Mouse (Mus musculus) CH12.LX (cell line): ENCODE measurements around the gene Rabep1.

Experiments used
- TCF12 ChIP-seq: IDR thresholded peaks from 2 replicates; pipeline ENCODE4 v1.6.1; 2014; ENCODE audit warnings: low read depth, mild to moderate bottlenecking, inconsistent platforms, low read length, improper control_type of control experiment
- ZC3H11A ChIP-seq: IDR thresholded peaks from 2 replicates; pipeline ENCODE4 v1.6.1; 2012; ENCODE audit warnings: low read depth, mild to moderate bottlenecking, inconsistent platforms, low read length, improper control_type of control experiment
- ZMIZ1 ChIP-seq: IDR thresholded peaks from 2 replicates; pipeline ENCODE4 v1.6.1; 2012; ENCODE audit warnings: low read depth, mild to moderate bottlenecking, inconsistent platforms, low read length, improper control_type of control experiment

GRCm38 (mm10) chr11:70820120-70820519 lies 24.5 kb upstream of the Rabep1 start:
- no peak for TF ChIP-seq ZMIZ1
- no peak for TF ChIP-seq ZC3H11A
- no peak for TF ChIP-seq TCF12
